Mouse (Mus musculus): ENCODE data around the gene Fbxw7. TPM values are rescaled to one million over a fixed set of nuclear protein-coding genes. Genes with fewer than 3 reads are reported as not detected.

Fbxw7 gene
- polyA plus RNA-seq, 1 experiment, result 34.4 TPM

GRCm38 (mm10) chr3:84955857-84956256 lies 140.8 kb downstream of the Fbxw7 start:
- Histone ChIP-seq H3K4me1 (ENCODE audit: control insufficient read depth, insufficient read depth, low read length) (no peaks in the 10 kb centered on the region), H3K27me3 (ENCODE audit: control insufficient read depth, insufficient read depth, low read length, poor library complexity, severe bottlenecking) (no peaks in the 10 kb centered on the region), H3K4me3 (ENCODE audit: low read depth, low read length) (no peak overlapping the region), H3K36me3 (ENCODE audit: control insufficient read depth, insufficient read depth, low read length, poor library complexity, severe bottlenecking) (peaks cover 6% of the 10 kb centered on the region), H3K9me3 (replicated peaks; ENCODE audit: control insufficient read depth, insufficient read depth, low read length, poor library complexity, severe bottlenecking) (no peaks in the 10 kb centered on the region), H3K9ac (ENCODE audit: low read depth, poor library complexity, severe bottlenecking) (no peak overlapping the region), H3K27ac (ENCODE audit: insufficient read depth, low read length) (no peak overlapping the region)
- TF ChIP-seq CTCF (IDR thresholded peaks at IDR 0.05; ENCODE audit: low read depth, low read length) (no peak), EP300 (IDR thresholded peaks at IDR 0.05; ENCODE audit: insufficient read depth, low read depth, low read length) (no peak), POLR2A (IDR thresholded peaks at IDR 0.05; ENCODE audit: insufficient read depth, low read length) (no peak)

- H3K27ac ChIP-seq (ENCODE audit: insufficient read depth, low read length), result no peak overlapping the region
- no peaks in the 10 kb centered on the region for H3K9me3 ChIP-seq (replicated peaks; ENCODE audit: control insufficient read depth, insufficient read depth, low read length, poor library complexity, severe bottlenecking)
- H3K36me3 ChIP-seq (ENCODE audit: control insufficient read depth, insufficient read depth, low read length, poor library complexity, severe bottlenecking), result peaks cover 6% of the 10 kb centered on the region; the same call in 1 of the 2 replicates
- H3K9ac ChIP-seq (ENCODE audit: low read depth, poor library complexity, severe bottlenecking), result no peak overlapping the region
- H3K4me3 ChIP-seq (ENCODE audit: low read depth, low read length), result no peak overlapping the region
- no peaks in the 10 kb centered on the region for H3K4me1 ChIP-seq (ENCODE audit: control insufficient read depth, insufficient read depth, low read length)
- TF ChIP-seq CTCF (IDR thresholded peaks at IDR 0.05; ENCODE audit: low read depth, low read length) (no peak), EP300 (IDR thresholded peaks at IDR 0.05; ENCODE audit: insufficient read depth, low read depth, low read length) (no peak), POLR2A (IDR thresholded peaks at IDR 0.05; ENCODE audit: insufficient read depth, low read length) (no peak)
- no peaks in the 10 kb centered on the region for H3K27me3 ChIP-seq (ENCODE audit: control insufficient read depth, insufficient read depth, low read length, poor library complexity, severe bottlenecking)
Observed at GRCm38 (mm10) chr3:84965156-84965555, 150.1 kb downstream of the Fbxw7 start.

- Histone ChIP-seq H3K9ac (ENCODE audit: low read depth, poor library complexity, severe bottlenecking) (no peak overlapping the region), H3K27ac (ENCODE audit: insufficient read depth, low read length) (no peak overlapping the region), H3K4me1 (ENCODE audit: control insufficient read depth, insufficient read depth, low read length) (no peaks in the 10 kb centered on the region), H3K9me3 (replicated peaks; ENCODE audit: control insufficient read depth, insufficient read depth, low read length, poor library complexity, severe bottlenecking) (no peaks in the 10 kb centered on the region), H3K4me3 (ENCODE audit: low read depth, low read length) (no peak overlapping the region), H3K27me3 (ENCODE audit: control insufficient read depth, insufficient read depth, low read length, poor library complexity, severe bottlenecking) (no peaks in the 10 kb centered on the region), H3K36me3 (ENCODE audit: control insufficient read depth, insufficient read depth, low read length, poor library complexity, severe bottlenecking) (peaks cover 6% of the 10 kb centered on the region; the same call in 1 of the 2 replicates)
- TF ChIP-seq EP300 (IDR thresholded peaks at IDR 0.05; ENCODE audit: insufficient read depth, low read depth, low read length) (no peak), CTCF (IDR thresholded peaks at IDR 0.05; ENCODE audit: low read depth, low read length) (no peak), POLR2A (IDR thresholded peaks at IDR 0.05; ENCODE audit: insufficient read depth, low read length) (no peak)
Observed at GRCm38 (mm10) chr3:84967364-84967763, 152.3 kb downstream of the Fbxw7 start.

GRCm38 (mm10) chr3:84971561-84971960 lies 156.5 kb downstream of the Fbxw7 start:
- H3K9me3 ChIP-seq (replicated peaks; ENCODE audit: control insufficient read depth, insufficient read depth, low read length, poor library complexity, severe bottlenecking), result no peaks in the 10 kb centered on the region
- H3K4me3 ChIP-seq (ENCODE audit: low read depth, low read length), result no peak overlapping the region
- no peak for TF ChIP-seq POLR2A (IDR thresholded peaks at IDR 0.05; ENCODE audit: insufficient read depth, low read length)
- TF ChIP-seq CTCF (IDR thresholded peaks at IDR 0.05; ENCODE audit: low read depth, low read length), result no peak
- peak; percentile 61; the same call in 1 of the 2 replicates for TF ChIP-seq EP300 (IDR thresholded peaks at IDR 0.05; ENCODE audit: insufficient read depth, low read depth, low read length)
- no peaks in the 10 kb centered on the region for H3K27me3 ChIP-seq (ENCODE audit: control insufficient read depth, insufficient read depth, low read length, poor library complexity, severe bottlenecking)
- H3K9ac ChIP-seq (ENCODE audit: low read depth, poor library complexity, severe bottlenecking), result no peak overlapping the region
- H3K27ac ChIP-seq (ENCODE audit: insufficient read depth, low read length), result peak overlapping the region; percentile 50
- H3K4me1 ChIP-seq (ENCODE audit: control insufficient read depth, insufficient read depth, low read length), result peaks cover 1% of the 10 kb centered on the region
- H3K36me3 ChIP-seq (ENCODE audit: control insufficient read depth, insufficient read depth, low read length, poor library complexity, severe bottlenecking), result peaks cover 9% of the 10 kb centered on the region

GRCm38 (mm10) chr3:84972881-84973280 lies 157.8 kb downstream of the Fbxw7 start:
- no peak for TF ChIP-seq EP300 (IDR thresholded peaks at IDR 0.05; ENCODE audit: insufficient read depth, low read depth, low read length)
- TF ChIP-seq CTCF (IDR thresholded peaks at IDR 0.05; ENCODE audit: low read depth, low read length), result no peak
- no peak for TF ChIP-seq POLR2A (IDR thresholded peaks at IDR 0.05; ENCODE audit: insufficient read depth, low read length)
- H3K36me3 ChIP-seq (ENCODE audit: control insufficient read depth, insufficient read depth, low read length, poor library complexity, severe bottlenecking), result peaks cover 4% of the 10 kb centered on the region

GRCm38 (mm10) chr3:84974193-84974592 lies 159.1 kb downstream of the Fbxw7 start:
- H3K4me3 ChIP-seq (ENCODE audit: low read depth, low read length), result no peak overlapping the region
- H3K27me3 ChIP-seq (ENCODE audit: control insufficient read depth, insufficient read depth, low read length, poor library complexity, severe bottlenecking), result no peaks in the 10 kb centered on the region
- peaks cover 1% of the 10 kb centered on the region for H3K4me1 ChIP-seq (ENCODE audit: control insufficient read depth, insufficient read depth, low read length)
- TF ChIP-seq POLR2A (IDR thresholded peaks at IDR 0.05; ENCODE audit: insufficient read depth, low read length) (no peak), EP300 (IDR thresholded peaks at IDR 0.05; ENCODE audit: insufficient read depth, low read depth, low read length) (no peak), CTCF (IDR thresholded peaks at IDR 0.05; ENCODE audit: low read depth, low read length) (no peak)
- H3K9me3 ChIP-seq (replicated peaks; ENCODE audit: control insufficient read depth, insufficient read depth, low read length, poor library complexity, severe bottlenecking), result no peaks in the 10 kb centered on the region
- peaks cover 3% of the 10 kb centered on the region for H3K36me3 ChIP-seq (ENCODE audit: control insufficient read depth, insufficient read depth, low read length, poor library complexity, severe bottlenecking)
- H3K27ac ChIP-seq (ENCODE audit: insufficient read depth, low read length), result no peak overlapping the region
- no peak overlapping the region for H3K9ac ChIP-seq (ENCODE audit: low read depth, poor library complexity, severe bottlenecking)

More at GRCm38 (mm10) chr3:84972881-84973280, 157.8 kb downstream of the Fbxw7 start:
- no peaks in the 10 kb centered on the region for H3K27me3 ChIP-seq (ENCODE audit: control insufficient read depth, insufficient read depth, low read length, poor library complexity, severe bottlenecking)
- H3K4me1 ChIP-seq (ENCODE audit: control insufficient read depth, insufficient read depth, low read length), result peaks cover 1% of the 10 kb centered on the region
- no peak overlapping the region for H3K27ac ChIP-seq (ENCODE audit: insufficient read depth, low read length)
- H3K9me3 ChIP-seq (replicated peaks; ENCODE audit: control insufficient read depth, insufficient read depth, low read length, poor library complexity, severe bottlenecking), result no peaks in the 10 kb centered on the region
- no peak overlapping the region for H3K9ac ChIP-seq (ENCODE audit: low read depth, poor library complexity, severe bottlenecking)
- H3K4me3 ChIP-seq (ENCODE audit: low read depth, low read length), result no peak overlapping the region
